Mouse (Mus musculus) heart, embryonic 16.5 days (tissue): ENCODE results near the gene Ick. TPM values are rescaled to one million over a fixed set of nuclear protein-coding genes. Genes with fewer than 3 reads are reported as not detected.

ENCODE experiments used
- ATAC-seq: fragments of 200-750 bp; cut with Nextera tagmentation; replicated peaks from 2 replicates; pipeline ENCODE4 v1.8.0; 2017; ENCODE audit warnings: moderate number of reproducible peaks; ENCODE audit not compliant: insufficient read depth, low FRiP score; ENCODE audit errors: extremely low read depth
- H3K27ac ChIP-seq: fragments of 300-500 bp; sonication (generic); 2 replicates; pipeline ENCODE4 v1.5.1; 2014; ENCODE audit warnings: mild to moderate bottlenecking, low read length, control low read depth, moderate library complexity
- H3K27me3 ChIP-seq: fragments of 300-500 bp; sonication (generic); 2 replicates; pipeline ENCODE4 v1.6.1; 2014; ENCODE audit warnings: low read length, mixed read lengths; ENCODE audit not compliant: control insufficient read depth, insufficient read depth
- H3K36me3 ChIP-seq: fragments of 300-500 bp; sonication (generic); 2 replicates; pipeline ENCODE4 v1.6.1; 2014; ENCODE audit not compliant: control insufficient read depth, insufficient read depth
- H3K4me1 ChIP-seq: fragments of 300-500 bp; sonication (generic); 2 replicates; pipeline ENCODE4 v1.6.1; 2014; ENCODE audit warnings: low read length, mixed read lengths; ENCODE audit not compliant: control insufficient read depth, insufficient read depth
- H3K4me2 ChIP-seq: fragments of 300-500 bp; sonication (generic); 2 replicates; pipeline ENCODE4 v1.6.1; 2014; ENCODE audit warnings: low read depth, mild to moderate bottlenecking, control low read depth, low read length
- H3K4me3 ChIP-seq: fragments of 300-500 bp; sonication (generic); 2 replicates; pipeline ENCODE4 v1.5.1; 2014; ENCODE audit warnings: mild to moderate bottlenecking, control low read depth, low read length
- H3K9ac ChIP-seq: fragments of 300-500 bp; sonication (generic); 2 replicates; pipeline ENCODE4 v1.6.1; 2014; ENCODE audit warnings: low read length, control low read depth
- H3K9me3 ChIP-seq: fragments of 300-500 bp; sonication (generic); replicated peaks from 2 replicates; pipeline ENCODE4 v1.6.1; 2016; ENCODE audit warnings: low read length; ENCODE audit not compliant: control insufficient read depth
- WGBS: fragments of 180-500 bp; shearing (Covaris S2); extraction: QIAGEN DNeasy Blood & Tissue Kit; methylation state at CpG from one replicate; pipeline ENCODE4 v1.1.7; 2014; 5-methylcytosine and 5-hydroxymethylcytosine counted together
- polyA plus RNA-seq: library from polyadenylated mRNA; unstranded; fragments of >200 nt; fragmentation: Nextera tagmentation; extraction: Ambion mirVana; gene quantifications from 2 replicates; pipeline ENCODE4 v1.2.1, GENCODE M21; 2015

The Ick gene
- polyA plus RNA-seq, 1 experiment from 2014 or later: 14.6 TPM

- Histone ChIP-seq H3K27ac (peak overlapping the region; percentile 87), H3K36me3 (peaks cover 5% of the 10 kb centered on the region; the same call in 1 of the 2 replicates), H3K9ac (peak overlapping the region; percentile 38), H3K27me3 (no peaks in the 10 kb centered on the region), H3K9me3 (no peaks in the 10 kb centered on the region), H3K4me2 (peak overlapping the region; percentile 38), H3K4me3 (no peak overlapping the region), H3K4me1 (peaks cover 37% of the 10 kb centered on the region)
- 48% methylated on average over 6 of the region's 6 CpGs for WGBS
- ATAC-seq: no peak
Measured at GRCm38 (mm10) chr9:78121985-78122384, 13.0 kb downstream of the Ick start.

GRCm38 (mm10) chr9:78122939-78123712, 14.1 kb downstream of the Ick start:
- Histone ChIP-seq H3K27ac (no peak overlapping the region), H3K9me3 (no peaks in the 10 kb centered on the region), H3K36me3 (peaks cover 5% of the 10 kb centered on the region; the same call in 1 of the 2 replicates), H3K4me1 (peaks cover 28% of the 10 kb centered on the region), H3K4me3 (no peak overlapping the region), H3K9ac (no peak overlapping the region), H3K4me2 (no peak overlapping the region), H3K27me3 (no peaks in the 10 kb centered on the region)
- ATAC-seq: no peak
- WGBS: 71% methylated on average over 7 of the region's 7 CpGs

GRCm38 (mm10) chr9:78124297-78124696, 15.3 kb downstream of the Ick start:
- no peaks in the 10 kb centered on the region for H3K9me3 ChIP-seq
- H3K4me3 ChIP-seq: no peak overlapping the region
- no peaks in the 10 kb centered on the region for H3K27me3 ChIP-seq
- H3K27ac ChIP-seq: no peak overlapping the region
- H3K4me1 ChIP-seq: peaks cover 28% of the 10 kb centered on the region
- H3K4me2 ChIP-seq: no peak overlapping the region
- H3K9ac ChIP-seq: no peak overlapping the region
- ATAC-seq: no peak
- 85% methylated on average over 6 of the region's 6 CpGs for WGBS
- peaks cover 8% of the 10 kb centered on the region; the same call in 1 of the 2 replicates for H3K36me3 ChIP-seq

- Histone ChIP-seq H3K4me1 (peaks cover 29% of the 10 kb centered on the region), H3K36me3 (peaks cover 5% of the 10 kb centered on the region; the same call in 1 of the 2 replicates), H3K4me2 (no peak overlapping the region), H3K27ac (no peak overlapping the region), H3K27me3 (no peaks in the 10 kb centered on the region), H3K9ac (no peak overlapping the region), H3K4me3 (no peak overlapping the region), H3K9me3 (no peaks in the 10 kb centered on the region)
- whole genome bisulfite sequencing: 65% methylated on average over 6 of the region's 6 CpGs
- no peak for ATAC-seq
Measured at GRCm38 (mm10) chr9:78126007-78126406, 17.0 kb downstream of the Ick start.

DNA sequence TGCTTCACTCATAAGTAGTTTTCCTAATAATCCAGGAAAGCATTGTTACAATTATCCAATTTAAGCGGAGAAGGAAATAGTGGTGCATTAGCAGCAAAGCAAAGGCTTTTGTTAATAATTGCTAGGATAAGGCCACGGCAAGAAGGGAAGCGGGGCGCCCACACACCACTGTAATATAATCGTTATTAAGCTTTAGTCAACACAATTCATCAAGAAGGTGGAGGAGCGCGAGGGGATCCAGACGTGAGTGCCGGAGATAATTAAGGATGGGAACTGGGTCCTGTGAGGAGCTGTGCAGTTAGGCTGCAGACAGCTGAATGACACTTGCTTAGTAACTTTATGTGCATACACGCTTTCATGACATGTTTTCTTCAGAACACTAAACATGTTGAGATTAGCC, 17.7 kb downstream of the Ick start:
- Histone ChIP-seq H3K27ac (no peak overlapping the region), H3K9me3 (no peaks in the 10 kb centered on the region), H3K4me3 (no peak overlapping the region), H3K4me1 (peaks cover 23% of the 10 kb centered on the region), H3K36me3 (peaks cover 9% of the 10 kb centered on the region), H3K9ac (no peak overlapping the region), H3K4me2 (no peak overlapping the region), H3K27me3 (no peaks in the 10 kb centered on the region)
- no peak for ATAC-seq
- 85% methylated on average over 10 of the region's 10 CpGs for WGBS

DNA sequence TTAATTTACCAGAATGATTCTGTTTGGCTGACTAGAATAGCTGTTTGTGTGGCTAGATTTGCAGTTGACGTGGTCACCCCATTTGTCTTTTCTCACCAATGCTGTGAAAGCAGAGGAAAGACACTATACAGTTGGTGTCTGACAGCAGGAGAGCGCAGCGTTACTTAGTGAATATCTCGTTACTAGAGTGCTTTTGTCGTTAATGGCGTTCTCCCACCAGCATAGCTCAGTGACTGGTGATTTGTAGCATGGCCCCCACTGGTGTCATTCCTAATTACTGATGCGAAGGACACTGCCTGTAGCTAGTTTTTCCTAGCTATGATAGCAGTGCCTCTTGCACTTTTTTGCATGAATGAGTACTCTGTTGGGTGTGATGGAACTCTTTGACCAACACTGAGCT, 26.7 kb downstream of the Ick start:
- Histone ChIP-seq H3K9ac (no peak overlapping the region), H3K27me3 (no peaks in the 10 kb centered on the region), H3K27ac (no peak overlapping the region), H3K4me2 (no peak overlapping the region), H3K4me3 (no peak overlapping the region), H3K9me3 (no peaks in the 10 kb centered on the region), H3K36me3 (peaks cover 31% of the 10 kb centered on the region), H3K4me1 (peaks cover 5% of the 10 kb centered on the region)
- ATAC-seq: no peak
- 61% methylated on average over 7 of the region's 7 CpGs for WGBS

DNA sequence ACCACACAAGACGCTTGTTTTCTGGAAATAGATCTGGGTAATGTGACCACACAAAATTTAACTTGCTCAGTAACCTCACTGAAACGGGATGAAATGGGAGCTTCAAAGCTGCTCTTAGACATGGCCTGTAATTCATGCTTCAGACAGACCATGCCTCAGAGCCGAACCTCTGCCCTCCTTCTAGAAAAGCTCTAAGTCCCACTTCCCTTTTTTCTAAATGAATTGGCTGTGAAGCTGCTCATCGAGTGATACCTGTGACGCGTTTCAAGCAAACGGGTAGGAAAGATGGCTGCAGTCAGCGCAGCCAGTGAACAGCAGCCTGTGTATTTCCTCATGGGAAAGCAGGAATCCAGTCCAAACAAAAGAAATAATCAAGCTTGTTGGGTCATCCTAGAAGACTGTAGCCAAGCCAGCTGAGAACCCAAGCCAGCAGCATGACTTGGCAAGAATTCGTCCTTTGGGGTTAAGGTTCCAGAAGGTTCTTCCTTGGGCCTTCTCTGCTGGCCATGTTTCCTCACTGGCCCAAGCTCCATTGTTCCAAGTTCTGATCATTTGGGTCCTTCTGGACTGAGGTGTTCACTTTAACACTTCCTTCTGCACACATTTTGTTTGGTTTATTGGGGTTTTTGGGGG, 29.2 kb downstream of the Ick start:
- no peak overlapping the region for H3K4me2 ChIP-seq
- H3K27ac ChIP-seq: no peak overlapping the region
- WGBS: 88% methylated on average over 9 of the region's 9 CpGs
- H3K4me3 ChIP-seq: no peak overlapping the region
- peaks cover 8% of the 10 kb centered on the region for H3K9me3 ChIP-seq
- no peaks in the 10 kb centered on the region for H3K27me3 ChIP-seq
- H3K4me1 ChIP-seq: peaks cover 5% of the 10 kb centered on the region
- H3K36me3 ChIP-seq: peaks cover 29% of the 10 kb centered on the region
- no peak for ATAC-seq
- H3K9ac ChIP-seq: no peak overlapping the region

DNA sequence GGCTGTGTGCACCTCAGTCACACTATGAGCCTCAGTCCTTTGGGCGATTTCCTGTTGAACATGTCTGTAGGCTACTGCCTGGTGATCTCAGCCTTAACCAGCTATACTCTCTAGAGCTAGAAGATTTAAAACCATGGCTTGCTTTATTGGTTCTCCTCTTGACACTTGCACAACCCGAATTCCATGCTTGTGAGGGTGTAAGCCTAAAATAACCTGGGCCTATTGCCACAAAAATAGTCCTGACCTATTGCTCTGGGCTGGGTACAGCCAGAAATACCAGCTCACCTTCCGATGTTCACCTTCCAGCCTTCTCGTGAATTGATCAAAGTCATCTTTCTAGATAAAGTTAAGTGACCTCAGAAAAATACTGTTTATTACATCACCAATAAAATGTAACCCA, 30.5 kb downstream of the Ick start:
- Histone ChIP-seq H3K27ac (peak overlapping the region; percentile 87), H3K9ac (no peak overlapping the region), H3K36me3 (peaks cover 28% of the 10 kb centered on the region), H3K4me3 (no peak overlapping the region), H3K4me1 (peaks cover 7% of the 10 kb centered on the region), H3K27me3 (no peaks in the 10 kb centered on the region), H3K9me3 (peaks cover 8% of the 10 kb centered on the region), H3K4me2 (no peak overlapping the region)
- ATAC-seq: peak; percentile 86
- WGBS: 47% methylated on average over 4 of the region's 4 CpGs

- Histone ChIP-seq H3K4me3 (no peak overlapping the region), H3K4me1 (peaks cover 14% of the 10 kb centered on the region), H3K4me2 (no peak overlapping the region), H3K27ac (no peak overlapping the region), H3K9me3 (peaks cover 8% of the 10 kb centered on the region), H3K9ac (no peak overlapping the region), H3K36me3 (peaks cover 20% of the 10 kb centered on the region), H3K27me3 (no peaks in the 10 kb centered on the region)
- WGBS: 52% methylated on average over 4 of the region's 4 CpGs
- no peak for ATAC-seq
Measured at GRCm38 (mm10) chr9:78146099-78146498, 37.1 kb downstream of the Ick start.
